Mouse (Mus musculus) spleen, adult 2 months (tissue): ENCODE results near the gene Sart3.

ENCODE experiments used
- CTCF ChIP-seq: fragments of 200-500 bp; IDR thresholded peaks from 2 replicates; pipeline ENCODE4 v1.5.1; 2011; ENCODE audit warnings: mild to moderate bottlenecking, inconsistent platforms; ENCODE audit not compliant: insufficient read depth, insufficient read length, insufficient replicate concordance; ENCODE audit errors: extremely low read depth
- POLR2A ChIP-seq: fragments of 200-500 bp; IDR thresholded peaks from 2 replicates; pipeline ENCODE4 v1.6.1; 2011; ENCODE audit warnings: low read depth, low read length, inconsistent platforms

GRCm38 (mm10) chr5:113735345-113736112 is 36.8 kb downstream of the Sart3 start, which contains the start of gene Ficd:
- TF ChIP-seq POLR2A = peak; percentile 41; the same call in 1 of the 2 replicates
- TF ChIP-seq CTCF = no peak
